Mouse (Mus musculus) right cerebral cortex, postnatal 10 days (tissue): Measurements from ENCODE around the gene Lrrc75a.
A peak's percentile ranks its signal among the peaks of the same experiment; 100 is the strongest.

Experiments used
- DNase-seq, 2 experiments: peaks; one replicate each; pipeline ENCODE4 v3.0.0; 2021; ENCODE audit warnings: low spot score in 2 of 2

The Lrrc75a gene

DNA sequence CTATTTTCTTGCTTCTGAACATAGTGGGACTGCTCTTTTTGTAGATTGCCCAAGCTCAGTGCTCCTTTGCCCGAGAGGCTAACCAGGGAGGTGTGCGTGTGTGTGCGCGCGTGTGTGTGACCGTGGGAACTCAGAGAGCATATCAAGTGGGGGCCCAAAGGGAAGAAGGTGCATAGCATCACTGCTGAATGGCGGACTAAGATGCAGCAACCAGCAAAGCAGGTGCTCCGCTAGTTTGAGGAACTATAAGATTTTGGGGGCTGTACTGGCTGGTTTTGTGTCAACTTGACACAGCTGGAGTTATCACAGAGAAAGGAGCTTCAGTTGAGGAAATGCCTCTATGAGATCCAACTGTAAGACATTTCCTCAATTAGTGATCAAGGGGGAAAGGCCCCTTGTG lies 27.2 kb downstream of the Lrrc75a start:
- DNase-seq = no peak

DNA sequence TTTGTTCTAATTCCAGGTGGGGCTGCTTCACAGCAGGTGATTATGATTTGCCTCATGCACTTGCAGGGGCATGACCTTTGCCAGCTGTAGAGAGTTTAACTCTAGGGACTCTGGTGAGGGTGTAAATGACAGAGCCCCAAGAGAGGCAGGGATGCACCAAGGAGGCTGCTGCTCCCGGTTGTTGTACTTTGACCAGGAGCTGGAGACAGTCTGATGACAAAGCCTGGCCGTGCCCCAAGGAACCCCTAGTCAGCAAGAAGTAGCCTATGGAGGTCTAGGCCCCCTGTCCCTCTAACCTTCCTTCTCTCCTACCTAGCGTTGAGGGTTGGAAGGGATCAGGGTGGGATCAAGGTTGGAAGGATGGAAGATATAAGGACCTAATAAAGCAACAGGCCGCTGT lies 32.9 kb downstream of the Lrrc75a start:
- DNase-seq = no peak

DNA sequence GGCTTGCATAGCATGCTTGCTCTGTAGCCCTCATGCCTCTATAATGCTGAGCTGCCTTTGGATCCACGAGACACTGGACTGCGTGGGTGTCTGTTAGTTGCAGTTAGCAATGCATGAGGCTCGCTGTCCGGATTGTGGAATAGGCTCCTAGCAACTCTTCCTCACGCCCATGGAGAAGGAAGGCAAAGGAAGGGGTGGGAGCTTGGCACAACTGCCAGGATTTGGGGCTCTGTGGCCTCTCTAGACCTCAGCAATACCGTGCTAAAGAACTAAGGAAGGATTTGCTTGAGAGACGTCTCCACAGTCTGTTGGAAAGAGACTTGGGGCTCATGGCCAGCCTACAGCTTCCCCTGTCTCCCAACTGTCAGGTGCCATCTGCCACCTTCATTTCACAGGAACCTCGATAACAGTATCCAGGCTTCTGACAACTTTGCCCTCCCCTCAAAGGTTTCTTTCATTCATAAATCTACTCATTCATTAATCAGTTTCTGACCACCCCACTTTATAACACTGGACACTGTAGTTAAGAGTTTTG lies 33.4 kb downstream of the Lrrc75a start:
- no peak for DNase-seq

DNA sequence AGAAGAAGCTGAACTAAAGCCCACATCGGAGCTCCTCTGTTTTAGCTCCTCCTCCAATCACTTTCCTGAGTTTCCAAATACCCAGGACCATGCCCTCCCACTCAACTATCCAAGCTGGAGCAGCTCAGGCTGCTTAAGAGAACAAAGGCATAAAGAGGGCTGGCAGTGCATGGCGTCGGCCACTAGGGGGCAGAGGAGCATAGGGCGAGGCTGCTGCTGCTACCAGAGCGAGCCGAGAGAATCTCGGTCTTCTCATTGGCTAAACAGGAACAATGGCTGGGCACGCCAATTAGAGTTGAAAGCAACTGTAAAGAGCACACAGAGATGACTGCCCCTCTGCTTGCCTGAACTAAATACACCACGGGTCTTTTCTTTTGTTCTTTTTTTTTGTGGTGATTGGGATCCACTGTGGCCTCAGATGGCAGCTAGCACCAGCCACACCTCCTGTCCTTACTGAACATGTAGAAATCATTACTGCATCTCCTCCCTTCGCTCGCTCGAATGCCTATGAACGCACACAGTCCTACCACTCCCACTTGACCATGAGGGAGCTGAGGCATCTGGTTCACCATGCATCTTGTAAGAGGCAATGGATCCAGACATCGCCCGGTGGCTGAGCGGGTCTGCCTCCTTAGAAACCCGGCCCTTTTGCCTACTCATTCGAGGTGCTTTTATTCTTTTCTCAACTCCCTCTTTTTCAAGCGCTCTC lies 34.5 kb downstream of the Lrrc75a start:
- peak; percentile 96 to 97 for DNase-seq

DNA sequence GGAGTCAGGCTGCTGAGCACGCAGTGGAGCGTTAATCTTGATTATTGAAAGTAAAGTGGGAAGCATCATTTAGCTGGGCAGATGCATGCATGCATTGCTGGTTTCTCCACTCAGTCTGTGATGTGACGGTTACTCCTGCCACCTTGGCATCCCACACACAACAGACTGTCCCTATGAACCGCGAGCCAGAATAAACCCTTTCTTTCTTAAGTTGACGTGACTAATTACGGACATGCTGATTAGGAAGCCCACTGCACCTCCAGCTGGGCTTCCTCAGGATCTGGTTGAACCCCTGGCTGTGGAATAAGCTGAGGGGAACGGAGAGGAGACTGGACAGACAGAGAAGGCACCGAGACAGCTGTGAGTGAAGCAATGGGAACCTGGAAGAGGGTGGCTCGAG lies 35.7 kb downstream of the Lrrc75a start:
- DNase-seq = no peak

DNA sequence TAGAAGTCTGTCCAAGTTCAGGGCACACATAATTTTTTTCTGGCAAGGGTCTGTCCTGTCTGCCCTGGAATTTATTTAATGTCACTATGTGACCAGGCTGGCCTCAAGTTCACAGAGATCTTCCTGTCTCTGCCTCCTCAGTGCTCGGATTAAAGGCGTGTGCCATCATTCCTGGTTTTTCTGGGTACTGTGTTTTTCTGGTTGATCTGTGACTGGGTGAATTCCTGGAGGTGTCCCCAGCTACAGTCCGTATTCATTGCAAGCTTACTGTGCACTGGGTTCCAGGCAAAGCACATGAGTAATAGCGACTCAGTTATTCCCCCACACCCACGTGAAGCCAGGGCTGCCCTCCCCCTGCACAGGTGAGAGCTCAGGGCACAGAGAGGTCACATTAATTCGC lies 38.0 kb downstream of the Lrrc75a start:
- no peak for DNase-seq

DNA sequence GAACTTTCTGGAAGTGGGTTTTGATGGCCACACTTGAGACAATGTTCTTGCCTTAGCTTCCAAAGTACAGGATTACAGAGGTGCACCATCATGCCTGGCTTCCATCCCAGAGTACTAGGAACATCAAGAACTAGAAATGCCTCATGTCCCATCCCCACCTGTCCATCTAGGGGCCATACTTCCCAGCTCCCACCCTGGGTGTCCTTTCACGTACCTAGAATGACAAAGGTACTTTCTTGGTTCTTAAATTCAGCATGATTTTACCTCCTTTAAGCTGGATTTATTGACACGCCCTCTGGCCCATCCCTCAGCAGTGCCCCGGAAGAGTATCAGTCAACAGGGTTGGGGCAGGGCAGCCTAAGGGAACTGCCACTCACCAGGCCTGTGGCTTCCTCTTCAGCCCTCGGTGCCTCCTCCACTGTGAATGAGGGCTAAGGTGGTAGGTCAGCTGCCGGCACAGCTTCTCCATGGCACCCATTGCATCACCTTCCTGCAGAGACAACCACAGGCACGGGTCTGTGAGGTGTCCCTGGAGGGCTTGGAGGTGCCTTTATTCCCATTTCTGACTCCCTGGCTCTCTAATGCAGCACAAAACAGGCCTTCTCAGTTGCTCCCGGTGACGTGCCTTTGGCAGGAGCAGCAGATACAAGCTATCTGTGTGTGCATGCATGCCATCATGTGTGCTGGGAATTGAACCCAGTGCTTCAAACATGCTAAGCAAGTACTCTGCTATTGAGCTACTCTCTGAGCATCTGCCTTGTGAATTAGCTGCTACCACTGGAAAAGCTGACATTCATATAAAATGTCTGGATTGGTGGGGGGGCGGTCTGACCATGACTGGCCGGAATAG lies 39.3 kb downstream of the Lrrc75a start:
- DNase-seq = no peak

DNA sequence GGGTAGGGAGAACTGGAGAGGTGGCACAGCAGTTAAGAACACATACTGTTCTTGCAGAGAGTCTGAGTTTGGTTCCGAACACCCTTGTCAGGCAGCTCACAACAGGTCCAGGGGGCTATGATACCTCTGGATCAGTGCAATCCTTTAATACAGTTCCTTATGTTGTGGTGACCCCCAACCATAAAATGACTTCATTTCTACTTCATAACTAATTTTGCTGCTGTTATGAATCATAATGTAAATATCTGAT lies 40.4 kb downstream of the Lrrc75a start:
- no peak for DNase-seq

DNA sequence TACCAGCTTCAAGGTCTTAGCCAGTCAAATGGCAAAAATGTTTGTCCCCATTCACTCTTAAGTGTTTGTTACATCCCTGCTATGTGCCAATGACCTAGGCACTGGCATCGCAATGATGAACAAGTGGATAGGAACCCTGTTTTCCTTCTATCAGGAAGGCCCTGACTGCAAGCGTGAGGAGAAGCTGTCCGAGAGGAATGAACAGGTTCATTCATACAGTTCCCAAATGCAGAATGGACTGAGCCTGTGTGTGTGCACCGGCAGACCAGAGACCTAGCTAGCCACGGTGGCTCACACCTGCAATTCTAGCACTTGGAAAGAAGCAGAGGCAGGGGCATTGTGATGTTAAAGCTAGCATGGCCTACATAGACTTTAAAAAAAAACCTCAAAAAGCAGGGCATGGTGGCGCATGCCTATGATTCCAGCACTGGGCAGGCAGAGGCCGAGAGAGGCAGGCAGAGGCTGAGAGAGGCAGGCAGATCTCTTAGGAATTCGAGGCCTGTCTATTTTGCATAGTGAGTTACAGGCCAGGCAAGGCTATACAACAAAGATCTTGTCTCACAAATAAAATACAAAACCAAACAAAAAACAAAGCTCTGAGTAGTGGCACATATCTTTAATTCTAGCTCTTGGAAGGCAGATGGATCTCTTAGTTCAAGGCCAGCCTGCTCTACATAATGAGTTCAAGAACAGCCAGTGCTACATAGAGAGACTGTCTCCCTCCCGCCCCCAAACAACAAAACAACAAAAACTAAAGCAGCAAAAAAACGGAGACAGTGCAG lies 41.0 kb downstream of the Lrrc75a start:
- DNase-seq = no peak

DNA sequence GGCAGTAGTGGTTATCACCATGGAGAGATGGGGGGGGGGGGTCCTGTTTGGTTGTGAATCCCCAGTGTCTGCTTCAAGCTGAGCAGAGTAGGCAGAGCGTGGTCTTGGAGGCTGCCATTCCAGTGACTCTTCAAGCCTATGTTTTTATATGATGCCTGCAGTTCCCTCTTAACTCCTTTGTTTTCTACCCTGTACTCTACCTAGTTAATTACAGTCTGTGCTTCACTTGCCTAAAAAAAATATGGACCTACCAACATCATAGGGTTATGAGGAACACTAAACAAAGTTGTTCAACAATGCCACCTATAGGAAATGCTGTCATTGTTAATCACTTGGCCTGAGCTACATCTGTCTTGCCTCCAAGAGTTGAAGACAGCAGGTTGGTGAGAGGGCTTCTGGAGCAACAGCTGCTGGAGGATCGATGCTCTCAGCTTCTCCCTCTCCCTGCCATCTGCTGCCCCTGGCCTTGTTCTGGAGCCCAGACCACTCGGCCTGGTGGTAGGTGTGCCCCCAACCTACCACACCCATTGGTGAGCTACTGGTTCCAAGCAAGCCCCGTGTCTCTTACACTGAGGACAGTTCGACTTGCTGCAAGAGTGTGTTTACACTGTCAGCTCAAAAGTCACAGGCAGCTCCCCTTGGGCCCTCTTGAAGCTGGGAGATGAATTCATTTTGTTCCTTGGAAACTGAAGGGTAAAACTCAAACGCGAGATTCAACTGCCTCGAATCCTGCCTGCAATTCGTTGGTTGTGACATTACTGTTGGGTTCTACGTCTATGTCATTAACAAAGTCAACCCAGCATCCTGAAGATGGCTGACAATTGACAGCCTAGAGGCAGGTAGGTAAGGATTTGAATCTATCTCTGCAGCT lies 41.8 kb downstream of the Lrrc75a start:
- DNase-seq = no peak

DNA sequence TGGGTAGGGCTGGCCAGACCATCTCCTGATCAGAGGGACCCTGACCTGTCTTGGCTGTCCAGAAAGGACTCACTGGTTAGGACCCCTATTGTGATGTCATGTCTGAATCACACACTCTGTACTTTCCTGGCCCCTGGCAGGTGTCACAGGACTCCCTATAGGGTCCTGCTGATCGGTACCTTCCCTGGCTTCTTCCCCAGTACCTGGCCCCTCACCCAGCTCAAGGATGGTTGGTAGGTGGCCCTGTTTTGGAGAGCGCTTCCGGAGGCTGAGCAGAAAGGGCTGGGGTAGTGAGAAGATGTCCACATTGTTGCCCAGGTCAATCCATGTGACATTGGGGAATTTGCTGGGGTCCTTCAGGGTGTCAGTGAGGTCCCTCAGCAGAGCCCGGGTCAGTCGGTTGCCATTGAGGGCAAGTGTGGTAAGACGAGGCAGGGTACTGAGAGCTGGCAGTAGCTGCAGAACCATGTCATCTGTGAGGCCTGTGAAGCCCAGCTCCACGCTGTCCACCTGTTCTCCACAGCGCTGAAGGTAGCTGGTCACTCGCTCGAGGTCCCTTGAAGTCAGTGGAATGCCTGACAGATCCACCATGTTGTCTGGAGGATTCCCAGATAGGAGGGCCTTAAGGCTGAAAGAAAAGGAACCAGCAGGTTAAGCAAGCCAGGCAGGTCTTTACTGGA lies 42.6 kb downstream of the Lrrc75a start:
- DNase-seq = no peak

DNA sequence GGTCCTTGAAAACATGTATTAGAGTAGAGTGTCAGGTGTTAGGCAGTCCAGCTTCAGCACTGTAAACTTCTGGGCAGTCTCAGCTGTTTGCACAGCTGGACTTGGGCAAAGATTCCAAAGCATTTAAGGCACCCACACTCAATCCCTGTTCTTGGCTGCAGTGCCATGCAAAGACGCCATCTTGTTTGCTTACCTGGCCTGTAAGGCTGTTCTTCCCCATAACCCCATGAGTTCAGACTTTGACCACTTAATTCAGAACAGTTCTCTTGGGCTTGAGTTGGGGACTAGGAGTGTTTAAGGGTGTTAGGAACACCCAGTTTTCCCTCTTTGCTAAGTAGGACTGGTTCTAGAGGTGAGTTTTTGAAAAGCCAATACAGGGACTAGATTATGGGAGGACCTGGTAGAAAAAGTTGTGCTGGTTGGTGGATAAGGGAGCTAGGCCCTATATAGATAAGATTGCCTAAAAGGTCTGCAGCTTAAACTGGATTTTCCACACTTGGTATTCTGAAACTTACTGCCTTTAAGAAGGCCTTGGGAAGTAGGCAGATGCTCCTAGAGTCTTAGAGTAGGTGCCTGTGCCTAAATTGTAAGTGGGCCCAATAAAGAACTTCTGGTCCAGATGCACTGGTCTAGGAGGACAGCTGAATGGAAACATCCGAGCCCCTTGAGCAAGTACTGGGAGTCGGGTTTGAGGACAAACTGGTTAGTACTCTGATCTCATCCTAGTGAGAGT lies 43.3 kb downstream of the Lrrc75a start:
- DNase-seq = no peak

DNA sequence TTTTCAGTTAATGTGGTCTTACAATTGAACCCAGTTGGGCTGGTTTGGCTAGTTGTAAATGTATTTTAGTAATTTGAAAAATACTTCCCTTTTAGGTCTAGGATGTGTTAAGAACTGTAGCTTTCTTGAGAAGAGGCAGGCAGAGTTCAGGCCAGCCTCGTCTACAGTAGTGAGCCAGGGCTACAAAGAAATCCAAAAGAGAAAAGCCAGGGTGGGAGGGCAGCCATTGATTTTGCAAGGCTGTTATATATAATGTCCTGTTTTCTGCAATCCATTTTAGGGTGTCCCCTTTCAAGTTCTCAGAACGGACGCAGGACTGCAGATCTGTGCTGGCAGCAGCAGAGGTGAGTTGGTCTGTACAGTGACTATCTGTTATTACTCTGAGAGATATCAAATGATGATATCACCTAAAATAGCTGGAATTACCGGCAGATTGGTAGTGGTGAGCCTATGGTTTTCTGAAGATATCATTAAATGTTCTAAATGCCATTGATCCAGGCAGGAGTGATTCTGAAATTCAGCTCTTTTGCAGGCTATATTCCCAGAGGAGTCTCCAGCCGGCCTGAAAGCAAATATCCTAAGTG lies 44.1 kb downstream of the Lrrc75a start:
- no peak for DNase-seq

DNA sequence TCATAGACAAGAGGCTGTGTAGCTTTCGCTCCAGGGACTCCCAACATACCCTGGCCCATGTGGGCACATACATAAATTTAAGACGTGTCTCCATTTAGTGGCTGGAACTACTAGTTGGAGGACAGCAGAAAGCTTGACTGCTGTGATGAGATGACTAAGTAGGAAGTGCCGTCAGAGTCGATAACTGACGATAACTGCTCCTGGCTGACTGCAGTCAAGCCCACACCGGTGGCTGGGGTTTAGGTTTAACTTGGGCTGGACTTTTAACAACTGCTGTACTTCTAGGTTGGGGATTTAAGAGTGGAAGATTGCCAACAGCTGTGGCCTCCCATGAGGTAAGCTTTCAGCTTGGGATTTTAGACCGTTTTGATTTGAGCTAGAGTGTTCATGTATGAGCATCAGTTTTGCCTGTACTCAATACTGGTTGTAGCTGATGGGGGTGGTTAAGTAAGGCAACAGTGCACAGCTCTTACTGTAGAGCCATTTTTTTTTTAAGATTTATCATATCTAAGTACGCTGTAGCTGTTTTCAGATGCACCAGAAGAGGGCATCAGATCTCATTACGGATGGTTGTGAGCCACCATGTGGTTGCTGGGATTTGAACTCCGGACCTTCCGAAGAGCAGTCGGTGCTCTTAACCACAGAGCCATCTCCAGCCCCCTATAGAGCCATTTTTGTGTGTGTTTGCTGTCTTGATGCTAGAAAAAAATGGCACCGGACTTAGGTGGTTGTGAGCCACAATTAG lies 44.8 kb downstream of the Lrrc75a start:
- no peak for DNase-seq

DNA sequence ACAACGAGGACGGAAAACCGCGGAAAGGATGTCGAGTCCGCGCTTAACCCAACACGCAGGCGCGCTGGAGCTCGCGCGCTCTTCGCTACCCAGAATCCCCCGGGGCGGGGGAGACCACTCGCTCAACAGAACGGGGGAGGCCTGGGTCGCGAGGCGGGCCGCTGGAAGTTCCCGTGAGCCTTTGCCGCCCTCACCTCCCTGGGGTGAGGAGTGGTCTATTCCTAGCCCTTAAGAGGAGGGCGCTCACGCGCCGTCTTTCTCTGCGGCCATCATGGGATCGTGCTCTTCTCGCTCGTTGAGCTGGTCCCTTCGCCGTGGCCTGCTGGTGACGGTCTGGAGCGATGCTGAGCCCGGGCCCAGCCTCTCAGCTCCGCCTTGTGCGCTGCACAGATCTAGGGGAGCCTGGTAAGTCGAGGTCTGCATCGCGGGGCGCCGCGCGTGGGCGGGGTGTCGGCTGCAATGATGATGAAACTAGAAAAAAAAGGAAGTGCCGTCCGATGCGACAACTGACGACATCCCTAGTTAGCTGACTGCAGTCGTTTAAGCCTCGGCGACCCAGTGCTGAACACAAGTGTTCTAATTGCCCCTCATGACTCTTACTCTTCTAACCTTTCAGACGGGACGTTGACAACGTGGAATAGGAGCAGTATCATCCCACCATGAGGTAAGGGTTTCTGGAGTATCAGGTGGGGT lies 45.6 kb downstream of the Lrrc75a start:
- DNase-seq = peak; percentile 99

DNA sequence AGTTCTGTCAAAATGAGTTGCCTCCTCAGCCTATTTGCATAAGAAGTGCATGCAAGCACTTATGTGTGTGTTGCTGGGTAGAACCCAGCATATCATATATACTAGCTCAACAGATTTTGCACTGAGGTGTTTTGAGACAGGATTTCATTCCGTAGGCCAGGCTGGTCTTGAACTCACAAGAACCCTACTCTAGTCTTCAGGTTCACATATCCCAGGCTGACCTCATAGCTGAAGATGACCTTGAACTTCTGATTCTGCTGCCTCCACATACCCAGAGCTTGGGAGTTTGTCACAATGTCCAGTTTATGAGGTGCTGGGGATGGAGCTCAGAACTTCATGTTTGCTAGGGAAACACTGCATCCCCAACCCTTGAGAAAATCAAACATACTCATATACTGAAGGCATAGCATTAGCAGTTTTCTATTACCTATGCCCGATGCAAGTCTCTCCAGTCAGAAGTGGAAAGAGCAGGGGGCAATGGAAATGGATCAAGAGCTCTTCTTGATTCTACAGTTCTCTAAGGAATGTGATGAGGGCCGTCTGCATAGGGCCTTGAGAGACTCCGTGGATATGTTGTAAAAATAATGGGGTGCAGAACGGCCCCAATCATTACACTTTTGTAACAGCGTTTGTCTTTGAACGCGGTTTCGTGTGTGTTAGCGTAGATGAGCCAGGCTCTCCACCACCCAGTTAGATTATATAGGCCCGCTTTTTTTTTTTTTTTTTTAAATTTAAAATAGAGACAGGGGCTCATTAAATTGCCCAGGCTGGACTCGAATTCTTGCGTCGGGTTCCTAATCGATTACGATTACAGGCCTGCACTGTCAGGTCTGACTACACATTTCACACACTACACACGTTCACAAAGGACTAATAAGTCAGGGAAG lies 46.3 kb downstream of the Lrrc75a start:
- DNase-seq = no peak

DNA sequence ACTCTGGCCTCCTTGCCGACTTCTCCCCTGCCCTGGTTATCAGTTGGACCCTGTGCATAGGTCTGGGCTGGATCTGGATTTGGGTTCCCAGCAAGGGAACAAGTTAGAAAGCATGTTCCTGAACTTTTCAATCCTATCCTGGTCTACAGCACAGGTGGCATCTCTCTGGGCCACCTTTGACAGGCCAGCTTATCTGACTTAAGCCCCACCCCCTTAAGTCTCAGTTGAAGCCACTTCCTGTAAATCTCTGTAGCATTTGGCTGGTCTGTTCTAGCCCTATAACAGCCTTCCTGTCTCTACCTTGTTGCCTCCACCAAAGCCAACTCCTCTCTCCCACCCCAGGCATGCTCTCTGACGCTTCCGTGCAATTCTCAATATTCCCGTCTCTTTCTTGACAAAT lies 49.8 kb downstream of the Lrrc75a start:
- no peak for DNase-seq
